Mouse (Mus musculus) heart, embryonic 13.5 days (tissue): ENCODE measurements at regions not wholly inside any gene's neighbourhood (a gene's known extent, or its start where the extent isn't known, plus 50 kb on each side); places are given as distances from the start of the nearest gene placed in this dataset.

Experiments used
- ATAC-seq: fragments of 200-750 bp; cut with Nextera tagmentation; 2 replicates; pipeline ENCODE4 v1.8.0; 2017; ENCODE audit warnings: moderate TSS enrichment; ENCODE audit not compliant: insufficient number of reproducible peaks, low FRiP score, low TSS enrichment; ENCODE audit errors: extremely low read depth
- H3K27ac ChIP-seq: fragments of 300-500 bp; sonication (generic); replicated peaks from 2 replicates; pipeline ENCODE4 v1.5.1; 2015; ENCODE audit warnings: moderate library complexity, mild to moderate bottlenecking, inconsistent platforms
- H3K27me3 ChIP-seq: fragments of 300-500 bp; sonication (generic); replicated peaks from 2 replicates; pipeline ENCODE4 v1.6.1; 2015; ENCODE audit warnings: mild to moderate bottlenecking, inconsistent platforms
- H3K36me3 ChIP-seq: fragments of 300-500 bp; sonication (generic); 2 replicates; pipeline ENCODE4 v1.6.1; 2015; ENCODE audit warnings: mild to moderate bottlenecking, inconsistent platforms
- H3K4me1 ChIP-seq: fragments of 300-500 bp; sonication (generic); 2 replicates; pipeline ENCODE4 v1.6.1; 2015; ENCODE audit warnings: inconsistent platforms
- H3K4me2 ChIP-seq: fragments of 300-500 bp; sonication (generic); 2 replicates; pipeline ENCODE4 v1.6.1; 2015; ENCODE audit warnings: inconsistent platforms, mild to moderate bottlenecking, moderate library complexity
- H3K4me3 ChIP-seq: fragments of 300-500 bp; sonication (generic); 2 replicates; pipeline ENCODE4 v1.5.1; 2015; ENCODE audit warnings: moderate library complexity, mild to moderate bottlenecking, inconsistent platforms
- H3K9ac ChIP-seq: fragments of 300-500 bp; sonication (generic); 2 replicates; pipeline ENCODE4 v1.6.1; 2015; ENCODE audit warnings: inconsistent platforms, mild to moderate bottlenecking, moderate library complexity
- H3K9me3 ChIP-seq: fragments of 300-500 bp; sonication (generic); 2 replicates; pipeline ENCODE4 v1.6.1; 2016; ENCODE audit warnings: inconsistent platforms
- WGBS: fragments of 180-500 bp; shearing (Covaris S2); methylation state at CpG from one replicate; pipeline ENCODE4 v1.1.7; 2015; ENCODE audit warnings: mixed read lengths; 5-methylcytosine and 5-hydroxymethylcytosine counted together

DNA sequence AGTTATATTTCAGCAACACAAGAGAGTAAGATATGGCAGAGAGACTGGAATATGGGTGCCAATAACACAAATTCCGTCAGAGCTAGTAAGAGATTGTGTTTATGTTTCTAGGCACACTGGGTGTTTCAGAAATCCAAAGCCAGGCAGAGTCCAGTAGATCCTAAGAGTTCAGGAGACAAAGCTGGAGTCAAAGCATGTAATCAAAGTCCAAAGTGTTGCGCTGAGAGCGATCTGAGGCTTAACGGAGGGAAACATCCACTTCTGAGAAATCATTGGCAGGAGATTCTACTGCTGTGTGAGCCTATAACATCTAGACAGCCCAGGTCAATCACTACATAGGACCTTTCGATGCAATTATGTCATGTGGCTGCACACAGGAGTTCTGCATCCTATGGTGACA lies 109.3 kb upstream of the Tapt1 start:
- H3K9ac ChIP-seq = no peak overlapping the region
- H3K4me2 ChIP-seq = no peak overlapping the region
- 77% methylated on average over 5 of the region's 5 CpGs for whole genome bisulfite sequencing
- H3K4me1 ChIP-seq = no peaks in the 10 kb centered on the region
- H3K36me3 ChIP-seq = no peaks in the 10 kb centered on the region
- H3K4me3 ChIP-seq = no peak overlapping the region
- H3K27me3 ChIP-seq = no peaks in the 10 kb centered on the region
- no peaks in the 10 kb centered on the region for H3K9me3 ChIP-seq
- ATAC-seq = no peak
- H3K27ac ChIP-seq = no peak overlapping the region

DNA sequence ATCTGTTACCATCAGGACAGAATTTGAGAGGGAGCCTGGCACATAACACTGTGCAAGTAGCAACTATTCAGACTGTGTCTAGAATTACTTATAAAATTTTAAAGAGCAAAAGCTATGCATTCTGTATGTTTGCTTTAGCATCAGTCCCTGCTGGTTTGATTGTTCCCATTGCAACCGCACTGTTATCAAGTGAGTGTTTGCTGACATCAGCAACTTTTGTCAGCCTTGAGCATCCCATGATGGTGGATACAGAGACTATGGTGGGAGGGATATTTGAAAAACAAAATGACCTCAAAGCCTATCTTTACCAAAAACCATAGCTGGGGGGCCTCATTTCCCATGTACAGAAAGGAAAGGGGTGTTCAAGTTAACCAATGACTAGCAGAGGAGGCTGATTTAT lies 93.2 kb upstream of the Tapt1 start:
- no peak overlapping the region for H3K4me2 ChIP-seq
- H3K27ac ChIP-seq = no peak overlapping the region
- H3K9ac ChIP-seq = no peak overlapping the region
- H3K9me3 ChIP-seq = no peaks in the 10 kb centered on the region
- no peaks in the 10 kb centered on the region for H3K36me3 ChIP-seq
- H3K4me3 ChIP-seq = no peak overlapping the region
- no peaks in the 10 kb centered on the region for H3K4me1 ChIP-seq
- H3K27me3 ChIP-seq = no peaks in the 10 kb centered on the region
- 85% methylated on average over 1 of the region's 1 CpGs for WGBS
- ATAC-seq = no peak

DNA sequence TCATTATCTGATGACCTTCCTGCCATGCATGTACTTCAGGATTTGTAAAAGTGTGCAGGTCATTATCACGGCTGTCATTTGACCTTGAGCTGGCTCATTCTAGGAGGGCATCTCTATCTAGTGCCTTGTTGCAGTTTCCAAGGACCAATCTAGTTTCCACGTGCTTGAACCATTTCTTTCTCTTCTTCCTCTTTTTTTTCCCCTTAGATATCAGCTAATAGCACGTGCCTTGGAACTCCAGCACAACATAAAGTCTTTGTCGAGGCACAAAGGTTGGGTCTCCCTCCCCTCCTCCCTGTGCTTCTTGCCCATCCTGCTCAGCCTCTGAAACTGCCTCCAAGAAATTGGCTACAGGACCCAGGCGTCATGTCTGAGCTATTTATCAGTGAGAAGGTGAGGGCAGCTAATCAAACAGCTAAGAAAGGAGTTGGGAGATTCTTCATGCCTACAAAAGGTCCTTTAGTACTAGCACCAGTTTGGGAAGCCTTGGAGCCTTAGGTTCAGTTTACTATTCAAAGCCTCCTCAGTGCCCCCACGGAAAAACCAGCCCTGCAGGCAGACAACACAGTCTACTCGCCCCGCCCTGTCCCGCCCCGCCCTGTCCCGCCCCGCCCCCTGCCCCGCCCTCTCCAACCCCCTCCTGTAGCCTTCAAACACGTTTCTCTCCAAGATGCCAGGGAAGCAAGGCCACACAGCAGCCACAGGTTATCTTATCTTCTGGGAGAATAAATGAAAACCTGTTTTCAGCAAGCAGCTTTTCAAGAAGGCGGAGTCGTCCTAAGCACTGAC lies 80.5 kb upstream of the Tapt1 start:
- Histone ChIP-seq H3K9me3 (no peaks in the 10 kb centered on the region), H3K4me3 (no peak overlapping the region), H3K9ac (0 out of 2 replicates have a peak overlapping the region, but pooled peaks have one; percentile 5), H3K4me2 (peak overlapping the region; percentile 47), H3K27me3 (peaks cover 15% of the 10 kb centered on the region; the same call in 1 of the 2 replicates), H3K27ac (no peak overlapping the region), H3K36me3 (no peaks in the 10 kb centered on the region), H3K4me1 (peaks cover 10% of the 10 kb centered on the region)
- 9% methylated on average over 16 of the region's 16 CpGs for WGBS
- ATAC-seq = no peak

- ATAC-seq = no peak
- WGBS = 40% methylated on average over 14 of the region's 14 CpGs
These were observed 77.7 kb upstream of the Tapt1 start for GRCm38 (mm10) chr5:44303886-44304855.

GRCm38 (mm10) chr5:44284384-44284783 lies 58.0 kb upstream of the Tapt1 start:
- 12% methylated on average over 5 of the region's 5 CpGs for WGBS
- no peaks in the 10 kb centered on the region for H3K9me3 ChIP-seq
- no peak overlapping the region for H3K4me2 ChIP-seq
- no peak overlapping the region for H3K9ac ChIP-seq
- H3K27ac ChIP-seq = no peak overlapping the region
- ATAC-seq = no peak
- no peaks in the 10 kb centered on the region for H3K4me1 ChIP-seq
- H3K4me3 ChIP-seq = no peak overlapping the region
- no peaks in the 10 kb centered on the region for H3K27me3 ChIP-seq
- H3K36me3 ChIP-seq = no peaks in the 10 kb centered on the region

More at GRCm38 (mm10) chr5:44303886-44304855, 77.7 kb upstream of the Tapt1 start:
- peaks cover 15% of the 10 kb centered on the region; the same call in 1 of the 2 replicates for H3K27me3 ChIP-seq
- H3K27ac ChIP-seq = no peak overlapping the region
- peak overlapping the region; percentile 35; the same call in 1 of the 2 replicates for H3K4me2 ChIP-seq
- H3K36me3 ChIP-seq = no peaks in the 10 kb centered on the region
- H3K9ac ChIP-seq = no peak overlapping the region
- no peaks in the 10 kb centered on the region for H3K9me3 ChIP-seq
- H3K4me3 ChIP-seq = no peak overlapping the region
- peaks cover 10% of the 10 kb centered on the region for H3K4me1 ChIP-seq
